Mouse (Mus musculus) heart, embryonic 10.5 days (tissue): ENCODE results near the gene Cd200r3. TPM values are rescaled to one million over a fixed set of nuclear protein-coding genes. Genes with fewer than 3 reads are reported as not detected.
A peak's percentile ranks its signal among the peaks of the same experiment; 100 is the strongest.

Experiments used
- DNase-seq: peaks from one replicate; pipeline ENCODE4 v3.0.0-alpha.2; 2017; ENCODE audit warnings: low spot score
- H3K27ac ChIP-seq: fragments of 300-500 bp; sonication (generic); 2 replicates; pipeline ENCODE4 v1.5.1; 2016; ENCODE audit warnings: mild to moderate bottlenecking
- H3K27me3 ChIP-seq: fragments of 300-500 bp; sonication (generic); 2 replicates; pipeline ENCODE4 v1.6.1; 2016; ENCODE audit warnings: mild to moderate bottlenecking; ENCODE audit not compliant: poor library complexity, insufficient read depth, severe bottlenecking
- H3K36me3 ChIP-seq: fragments of 300-500 bp; sonication (generic); 2 replicates; pipeline ENCODE4 v1.6.1; 2016; ENCODE audit warnings: mild to moderate bottlenecking, moderate library complexity
- H3K4me1 ChIP-seq: fragments of 300-500 bp; sonication (generic); 2 replicates; pipeline ENCODE4 v1.6.1; 2016; ENCODE audit warnings: mild to moderate bottlenecking
- H3K4me3 ChIP-seq: fragments of 300-500 bp; sonication (generic); 2 replicates; pipeline ENCODE4 v1.5.1; 2016; ENCODE audit warnings: mild to moderate bottlenecking, moderate library complexity
- H3K9me3 ChIP-seq: fragments of 300-500 bp; sonication (generic); 2 replicates; pipeline ENCODE4 v1.6.1; 2016; ENCODE audit warnings: mild to moderate bottlenecking, moderate library complexity
- WGBS: fragments of 180-500 bp; shearing (Covaris S2); methylation state at CpG from one replicate; pipeline ENCODE4 v1.1.7; 2016; 5-methylcytosine and 5-hydroxymethylcytosine counted together
- polyA plus RNA-seq: library from polyadenylated mRNA; unstranded; fragments of >200 nt; fragmentation: Nextera tagmentation; extraction: Ambion mirVana; gene quantifications from 2 replicates; pipeline ENCODE4 v1.2.1, GENCODE M21; 2016

Cd200r3 gene
- 0.36 and 0.54 TPM in 2 replicates for polyA plus RNA-seq

DNA sequence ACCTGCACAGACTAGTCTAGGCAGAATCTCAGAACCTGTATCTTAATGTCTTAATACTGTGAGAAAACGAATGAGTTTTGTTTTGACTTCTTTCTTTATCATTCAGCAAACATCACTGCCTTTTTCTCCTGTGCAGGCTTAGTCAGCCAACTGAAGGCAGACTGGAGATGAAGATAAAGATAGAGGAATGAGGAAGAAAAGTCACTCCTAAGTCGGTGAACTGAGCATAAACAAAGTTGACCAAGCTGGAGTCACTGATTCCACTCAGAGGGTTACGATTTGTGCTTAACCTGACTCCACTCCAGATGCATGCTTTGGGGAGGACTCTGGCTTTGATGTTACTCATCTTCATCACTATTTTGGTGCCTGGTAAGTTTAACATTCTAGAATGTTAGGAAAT lies at the start of gene Cd200r3:
TSS of gene Cd200r3 (plus strand) at position 211 of the 400 bp plus-strand sequence.
- Histone ChIP-seq H3K4me1 (no peaks in the 10 kb centered on the region), H3K4me3 (no peak within 1 kb of the TSS), H3K36me3 (no peaks in the 10 kb centered on the region), H3K9me3 (no peaks in the 10 kb centered on the region), H3K27ac (no peak within 1 kb of the TSS), H3K27me3 (no peaks in the 10 kb centered on the region)
- 63% methylated on average over 3 of the region's 3 CpGs for WGBS
- no peak for DNase-seq

GRCm38 (mm10) chr16:44932016-44932415 lies 11.5 kb upstream of the Cd200r3 start:
- Histone ChIP-seq H3K27me3 (no peaks in the 10 kb centered on the region), H3K4me3 (no peak overlapping the region), H3K36me3 (no peaks in the 10 kb centered on the region), H3K4me1 (no peaks in the 10 kb centered on the region), H3K27ac (no peak overlapping the region), H3K9me3 (no peaks in the 10 kb centered on the region)
- DNase-seq, result no peak
- WGBS, result 88% methylated on average over 1 of the region's 1 CpGs

DNA sequence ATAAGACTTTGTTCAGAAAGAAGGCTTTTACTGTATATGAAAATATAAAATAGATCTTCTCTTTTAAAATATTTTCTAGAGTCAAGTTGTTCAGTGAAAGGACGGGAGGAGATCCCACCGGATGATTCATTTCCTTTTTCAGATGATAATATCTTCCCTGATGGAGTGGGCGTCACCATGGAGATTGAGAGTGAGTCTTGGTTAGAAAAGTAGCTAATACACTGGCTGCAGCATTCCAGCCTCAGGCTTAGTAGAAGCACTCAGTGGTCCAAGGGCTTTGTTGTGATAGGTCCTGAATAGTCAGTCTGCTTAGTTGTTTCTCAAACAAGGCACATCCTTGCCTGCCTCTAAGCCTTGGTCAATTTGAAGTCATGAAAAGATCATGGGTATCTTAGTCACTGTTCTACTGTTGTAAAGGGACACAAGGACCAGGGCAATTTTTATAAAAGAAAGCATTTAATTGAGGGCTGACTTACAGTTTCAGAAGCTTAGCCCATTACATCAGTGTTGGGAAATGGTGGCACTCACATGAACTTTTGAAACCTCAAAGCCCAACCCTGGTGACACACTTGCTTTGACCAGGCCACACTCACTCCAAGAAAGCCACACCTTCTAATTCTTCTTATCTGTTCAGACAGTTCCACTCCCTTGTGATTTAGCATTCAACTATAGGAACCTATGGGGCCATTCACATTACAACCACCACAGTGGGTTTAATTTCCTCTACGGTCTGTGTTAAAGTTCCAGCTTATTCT lies 8.1 kb downstream of the Cd200r3 start:
- H3K4me3 ChIP-seq, result no peak overlapping the region
- WGBS, result 70% methylated on average over 4 of the region's 4 CpGs
- no peaks in the 10 kb centered on the region for H3K27me3 ChIP-seq
- DNase-seq, result no peak
- H3K4me1 ChIP-seq, result no peaks in the 10 kb centered on the region
- H3K27ac ChIP-seq, result no peak overlapping the region
- no peaks in the 10 kb centered on the region for H3K36me3 ChIP-seq
- no peaks in the 10 kb centered on the region for H3K9me3 ChIP-seq

- H3K9me3 ChIP-seq, result no peaks in the 10 kb centered on the region
- H3K4me1 ChIP-seq, result no peaks in the 10 kb centered on the region
- DNase-seq, result no peak
- 88% methylated on average over 2 of the region's 2 CpGs for WGBS
- no peaks in the 10 kb centered on the region for H3K27me3 ChIP-seq
- no peaks in the 10 kb centered on the region for H3K36me3 ChIP-seq
- no peak overlapping the region for H3K27ac ChIP-seq
- no peak overlapping the region for H3K4me3 ChIP-seq
Observed at GRCm38 (mm10) chr16:44962296-44962695, 18.8 kb downstream of the Cd200r3 start.

- 42% methylated on average over 2 of the region's 2 CpGs for WGBS
- no peaks in the 10 kb centered on the region for H3K9me3 ChIP-seq
- no peaks in the 10 kb centered on the region for H3K4me1 ChIP-seq
- H3K27ac ChIP-seq, result no peak overlapping the region
- no peaks in the 10 kb centered on the region for H3K36me3 ChIP-seq
- H3K27me3 ChIP-seq, result no peaks in the 10 kb centered on the region
- H3K4me3 ChIP-seq, result no peak overlapping the region
- DNase-seq, result no peak
Observed at GRCm38 (mm10) chr16:44962777-44963176, 19.3 kb downstream of the Cd200r3 start.

DNA sequence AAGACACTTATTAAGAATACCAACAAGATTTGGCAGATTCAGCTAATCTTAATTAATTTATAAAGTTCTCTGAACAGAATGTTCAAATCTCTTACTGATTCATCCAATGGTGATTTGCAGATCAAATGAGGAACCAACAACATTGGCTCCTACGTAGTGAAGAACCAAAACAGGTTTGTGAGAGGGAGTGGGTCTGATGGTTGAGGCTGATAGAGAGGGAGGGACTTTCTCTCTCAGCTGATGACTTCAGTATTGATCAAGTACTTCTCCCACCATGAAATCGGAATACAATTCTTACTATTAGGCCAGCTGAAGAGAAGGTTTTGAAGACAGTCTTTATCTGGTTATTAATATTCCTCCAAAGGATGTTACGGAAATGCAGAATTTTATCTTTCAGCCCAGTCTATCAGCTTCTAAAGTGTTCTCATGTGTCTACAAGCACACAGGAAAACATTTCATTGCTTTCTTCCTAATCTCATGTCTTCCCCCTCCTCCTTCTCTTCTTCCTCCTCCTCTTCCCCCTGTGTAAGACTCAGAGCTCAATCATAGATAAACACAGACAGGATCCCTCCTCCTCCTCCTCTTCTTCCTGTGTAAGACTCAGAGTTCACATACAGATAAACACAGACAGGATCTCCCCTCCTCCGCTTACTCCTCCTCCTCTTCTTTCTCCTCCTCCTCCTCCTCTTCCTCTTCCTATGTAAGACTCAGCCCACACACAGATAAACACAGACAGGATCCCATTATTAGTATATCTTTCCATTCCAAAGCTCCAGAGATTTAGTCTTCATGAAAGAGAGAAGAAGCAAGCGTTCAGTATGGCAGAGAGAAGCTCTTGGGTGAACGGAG lies 21.3 kb downstream of the Cd200r3 start:
- DNase-seq, result no peak
- Histone ChIP-seq H3K36me3 (no peaks in the 10 kb centered on the region), H3K27ac (peak overlapping the region; percentile 19; the same call in 1 of the 2 replicates), H3K9me3 (no peaks in the 10 kb centered on the region), H3K4me3 (no peak overlapping the region), H3K27me3 (no peaks in the 10 kb centered on the region), H3K4me1 (no peaks in the 10 kb centered on the region)
- 67% methylated on average over 6 of the region's 6 CpGs for WGBS

DNA sequence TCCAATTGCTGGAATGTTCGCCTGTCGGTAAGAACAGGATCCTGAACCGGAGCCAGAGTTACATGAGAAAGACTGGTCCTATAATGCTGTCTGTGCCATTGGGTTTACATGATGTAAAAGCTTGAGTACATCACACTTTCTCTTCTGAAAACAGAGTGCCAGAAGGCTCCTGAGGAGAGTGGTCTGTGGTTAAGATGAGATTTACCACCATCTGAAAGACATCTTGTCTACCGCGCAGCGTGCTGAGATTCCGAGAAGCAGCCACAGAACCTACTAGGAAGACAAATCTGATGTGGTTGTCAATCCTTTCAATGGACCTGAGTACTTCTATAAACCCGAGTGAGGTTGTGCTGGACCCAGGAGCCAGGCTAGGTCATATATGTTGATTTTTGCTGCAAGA lies 21.9 kb downstream of the Cd200r3 start:
- Histone ChIP-seq H3K4me1 (no peaks in the 10 kb centered on the region), H3K4me3 (no peak overlapping the region), H3K27me3 (no peaks in the 10 kb centered on the region), H3K36me3 (no peaks in the 10 kb centered on the region), H3K27ac (0 out of 2 replicates have a peak overlapping the region, but pooled peaks have one; percentile 19), H3K9me3 (no peaks in the 10 kb centered on the region)
- no peak for DNase-seq
- WGBS, result 84% methylated on average over 8 of the region's 8 CpGs

DNA sequence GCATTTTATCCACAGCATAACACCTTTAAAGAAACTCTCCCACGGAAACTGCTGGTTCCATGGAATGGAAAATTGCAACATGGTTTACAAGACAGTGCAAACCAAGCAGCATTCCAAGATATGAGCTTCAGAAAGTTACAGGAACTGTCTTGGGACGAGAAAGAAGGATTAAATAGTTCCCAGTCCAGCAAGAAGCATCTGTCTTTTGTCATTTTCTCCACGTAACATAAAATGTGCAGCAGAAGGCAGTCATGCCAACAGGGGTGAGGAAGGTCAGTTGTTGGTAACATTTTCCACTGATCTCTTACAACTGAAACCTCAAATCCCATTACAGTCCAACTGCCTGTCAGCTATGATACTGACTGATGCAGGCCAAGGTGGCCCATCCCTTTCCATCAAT lies 22.4 kb downstream of the Cd200r3 start:
- WGBS, result 58% methylated on average over 3 of the region's 3 CpGs
- Histone ChIP-seq H3K9me3 (no peaks in the 10 kb centered on the region), H3K4me3 (no peak overlapping the region), H3K27ac (no peak overlapping the region), H3K27me3 (no peaks in the 10 kb centered on the region), H3K4me1 (no peaks in the 10 kb centered on the region), H3K36me3 (no peaks in the 10 kb centered on the region)
- no peak for DNase-seq

DNA sequence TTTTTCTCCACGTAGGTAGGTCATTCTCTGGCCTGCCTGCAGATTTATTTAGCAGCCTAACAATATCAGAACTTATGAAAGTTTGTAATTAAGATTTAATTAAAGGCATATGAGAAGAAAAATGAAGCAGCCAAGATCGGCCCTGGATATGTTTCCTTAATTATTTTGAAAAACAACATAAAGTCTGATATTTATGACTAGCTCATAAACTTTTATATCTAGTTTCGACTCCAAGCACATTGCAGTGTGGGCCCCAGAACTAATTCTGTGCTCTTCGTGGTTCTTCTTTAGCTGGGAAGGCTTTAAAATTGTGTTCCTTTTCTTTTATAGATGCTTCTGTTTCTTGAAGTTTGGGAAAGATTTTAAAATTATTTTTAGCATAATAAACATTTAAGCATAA lies 23.4 kb downstream of the Cd200r3 start:
- no peaks in the 10 kb centered on the region for H3K4me1 ChIP-seq
- no peak overlapping the region for H3K4me3 ChIP-seq
- 77% methylated on average over 4 of the region's 4 CpGs for WGBS
- H3K9me3 ChIP-seq, result no peaks in the 10 kb centered on the region
- no peaks in the 10 kb centered on the region for H3K27me3 ChIP-seq
- no peak for DNase-seq
- no peak overlapping the region for H3K27ac ChIP-seq
- H3K36me3 ChIP-seq, result no peaks in the 10 kb centered on the region

GRCm38 (mm10) chr16:44968113-44968512 lies 24.6 kb downstream of the Cd200r3 start:
- Histone ChIP-seq H3K27me3 (no peaks in the 10 kb centered on the region), H3K27ac (no peak overlapping the region), H3K9me3 (no peaks in the 10 kb centered on the region), H3K36me3 (no peaks in the 10 kb centered on the region), H3K4me3 (no peak overlapping the region), H3K4me1 (no peaks in the 10 kb centered on the region)
- no peak for DNase-seq
- WGBS, result 90% methylated on average over 3 of the region's 3 CpGs

- 69% methylated on average over 4 of the region's 4 CpGs for WGBS
- no peak overlapping the region for H3K4me3 ChIP-seq
- H3K9me3 ChIP-seq, result no peaks in the 10 kb centered on the region
- no peaks in the 10 kb centered on the region for H3K27me3 ChIP-seq
- DNase-seq, result no peak
- no peaks in the 10 kb centered on the region for H3K36me3 ChIP-seq
- H3K27ac ChIP-seq, result no peak overlapping the region
- no peaks in the 10 kb centered on the region for H3K4me1 ChIP-seq
Observed at GRCm38 (mm10) chr16:44970925-44971324, 27.4 kb downstream of the Cd200r3 start.

GRCm38 (mm10) chr16:44974042-44974441 lies 30.6 kb downstream of the Cd200r3 start:
- H3K4me3 ChIP-seq, result no peak overlapping the region
- H3K4me1 ChIP-seq, result no peaks in the 10 kb centered on the region
- no peaks in the 10 kb centered on the region for H3K27me3 ChIP-seq
- 68% methylated on average over 2 of the region's 2 CpGs for WGBS
- no peaks in the 10 kb centered on the region for H3K36me3 ChIP-seq
- H3K27ac ChIP-seq, result no peak overlapping the region
- no peaks in the 10 kb centered on the region for H3K9me3 ChIP-seq
- DNase-seq, result no peak

- no peaks in the 10 kb centered on the region for H3K27me3 ChIP-seq
- no peak overlapping the region for H3K27ac ChIP-seq
- no peaks in the 10 kb centered on the region for H3K9me3 ChIP-seq
- H3K4me1 ChIP-seq, result no peaks in the 10 kb centered on the region
- H3K36me3 ChIP-seq, result no peaks in the 10 kb centered on the region
- no peak for DNase-seq
- no peak overlapping the region for H3K4me3 ChIP-seq
Observed at GRCm38 (mm10) chr16:44976081-44976480, 32.6 kb downstream of the Cd200r3 start.
